Mouse (Mus musculus) heart, embryonic 13.5 days (tissue): ENCODE data around the gene Rab31. TPM values are rescaled to one million over a fixed set of nuclear protein-coding genes. Genes with fewer than 3 reads are reported as not detected.

Experiments used
- ATAC-seq: fragments of 200-750 bp; cut with Nextera tagmentation; 2 replicates; pipeline ENCODE4 v1.8.0; 2017; ENCODE audit warnings: moderate TSS enrichment; ENCODE audit not compliant: insufficient number of reproducible peaks, low FRiP score, low TSS enrichment; ENCODE audit errors: extremely low read depth
- H3K27ac ChIP-seq: fragments of 300-500 bp; sonication (generic); replicated peaks from 2 replicates; pipeline ENCODE4 v1.5.1; 2015; ENCODE audit warnings: moderate library complexity, mild to moderate bottlenecking, inconsistent platforms
- H3K27me3 ChIP-seq: fragments of 300-500 bp; sonication (generic); replicated peaks from 2 replicates; pipeline ENCODE4 v1.6.1; 2015; ENCODE audit warnings: mild to moderate bottlenecking, inconsistent platforms
- H3K36me3 ChIP-seq: fragments of 300-500 bp; sonication (generic); 2 replicates; pipeline ENCODE4 v1.6.1; 2015; ENCODE audit warnings: mild to moderate bottlenecking, inconsistent platforms
- H3K4me1 ChIP-seq: fragments of 300-500 bp; sonication (generic); 2 replicates; pipeline ENCODE4 v1.6.1; 2015; ENCODE audit warnings: inconsistent platforms
- H3K4me2 ChIP-seq: fragments of 300-500 bp; sonication (generic); 2 replicates; pipeline ENCODE4 v1.6.1; 2015; ENCODE audit warnings: inconsistent platforms, mild to moderate bottlenecking, moderate library complexity
- H3K4me3 ChIP-seq: fragments of 300-500 bp; sonication (generic); 2 replicates; pipeline ENCODE4 v1.5.1; 2015; ENCODE audit warnings: moderate library complexity, mild to moderate bottlenecking, inconsistent platforms
- H3K9ac ChIP-seq: fragments of 300-500 bp; sonication (generic); 2 replicates; pipeline ENCODE4 v1.6.1; 2015; ENCODE audit warnings: inconsistent platforms, mild to moderate bottlenecking, moderate library complexity
- H3K9me3 ChIP-seq: fragments of 300-500 bp; sonication (generic); 2 replicates; pipeline ENCODE4 v1.6.1; 2016; ENCODE audit warnings: inconsistent platforms
- WGBS: fragments of 180-500 bp; shearing (Covaris S2); methylation state at CpG from one replicate; pipeline ENCODE4 v1.1.7; 2015; ENCODE audit warnings: mixed read lengths; 5-methylcytosine and 5-hydroxymethylcytosine counted together
- polyA plus RNA-seq: library from polyadenylated mRNA; unstranded; fragments of >200 nt; fragmentation: Nextera tagmentation; extraction: Ambion mirVana; gene quantifications from 2 replicates; pipeline ENCODE4 v1.2.1, GENCODE M21; 2015

Rab31 gene
- 23.9 and 27.8 TPM in 2 replicates for polyA plus RNA-seq

GRCm38 (mm10) chr17:65771951-65772934 lies at the start of gene Rab31:
Gene Rab31 (minus strand): TSS chr17:65772752.
- H3K36me3 ChIP-seq, result no peaks in the 10 kb centered on the region
- peaks cover 34% of the 10 kb centered on the region for H3K4me1 ChIP-seq
- no peaks in the 10 kb centered on the region for H3K27me3 ChIP-seq
- H3K4me3 ChIP-seq, result peak within 1 kb of the TSS; percentile 79
- under 1% methylated on average over 73 of the region's 75 CpGs for WGBS
- peak; percentile 67; the same call in 1 of the 2 replicates for ATAC-seq
- H3K4me2 ChIP-seq, result peak within 1 kb of the TSS; percentile 94
- peak within 1 kb of the TSS; percentile 62 for H3K27ac ChIP-seq
- H3K9ac ChIP-seq, result peak within 1 kb of the TSS; percentile 91
- no peaks in the 10 kb centered on the region for H3K9me3 ChIP-seq

GRCm38 (mm10) chr17:65820197-65820596 lies 47.6 kb upstream of the Rab31 start:
- ATAC-seq, result no peak
- H3K4me1 ChIP-seq, result peaks cover 23% of the 10 kb centered on the region
- peaks cover 80% of the 10 kb centered on the region for H3K36me3 ChIP-seq
- no peaks in the 10 kb centered on the region for H3K9me3 ChIP-seq
- H3K9ac ChIP-seq, result no peak overlapping the region
- WGBS, result 51% methylated on average over 5 of the region's 5 CpGs
- H3K4me2 ChIP-seq, result no peak overlapping the region
- H3K4me3 ChIP-seq, result no peak overlapping the region
- H3K27me3 ChIP-seq, result no peaks in the 10 kb centered on the region
- no peak overlapping the region for H3K27ac ChIP-seq

DNA sequence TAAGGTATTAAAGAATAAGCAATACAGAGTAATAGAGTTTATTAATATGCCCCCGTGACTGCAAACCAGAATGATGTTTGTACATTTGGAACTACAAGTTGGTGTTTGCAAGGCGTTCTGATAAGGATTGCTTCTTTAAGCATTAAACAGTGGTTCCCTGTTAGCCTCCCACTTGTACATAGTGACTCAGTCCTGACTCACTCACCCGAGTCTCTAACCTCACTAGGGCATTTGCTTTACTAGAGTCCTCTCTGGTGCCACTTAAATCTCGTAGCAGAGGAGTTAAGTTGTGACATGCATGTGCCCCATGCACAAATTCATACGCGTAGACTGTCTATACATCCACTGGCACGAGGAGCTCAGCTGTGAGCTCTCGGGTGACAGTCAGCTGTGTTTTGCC lies 41.2 kb upstream of the Rab31 start:
- no peaks in the 10 kb centered on the region for H3K9me3 ChIP-seq
- peaks cover 88% of the 10 kb centered on the region for H3K36me3 ChIP-seq
- ATAC-seq, result no peak
- H3K9ac ChIP-seq, result no peak overlapping the region
- no peak overlapping the region for H3K4me2 ChIP-seq
- no peak overlapping the region for H3K4me3 ChIP-seq
- no peak overlapping the region for H3K27ac ChIP-seq
- WGBS, result 90% methylated on average over 8 of the region's 8 CpGs
- H3K27me3 ChIP-seq, result no peaks in the 10 kb centered on the region
- H3K4me1 ChIP-seq, result peaks cover under 1% of the 10 kb centered on the region

GRCm38 (mm10) chr17:65811032-65811431 lies 38.5 kb upstream of the Rab31 start:
- no peak for ATAC-seq

DNA sequence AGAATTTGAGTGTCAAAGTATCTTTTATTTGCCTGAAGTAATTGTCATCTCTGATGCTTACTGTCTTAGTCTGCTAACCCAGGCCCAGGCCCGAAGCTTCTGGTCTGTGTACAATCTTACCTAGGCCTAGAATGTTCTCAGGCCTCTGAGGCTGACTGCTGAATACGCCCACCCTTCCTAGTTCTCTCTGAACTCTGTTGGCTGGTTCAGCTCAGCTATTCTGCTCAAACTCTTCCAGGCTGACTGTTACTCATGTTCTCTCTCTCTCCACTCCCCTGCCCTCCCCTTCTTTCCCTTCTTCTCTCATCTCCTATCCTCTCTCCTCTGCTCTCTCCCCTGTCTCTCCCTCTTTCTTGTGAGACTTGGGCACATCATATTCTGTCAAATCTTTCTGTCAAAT lies 33.9 kb upstream of the Rab31 start:
- Histone ChIP-seq H3K27me3 (no peaks in the 10 kb centered on the region), H3K4me3 (no peak overlapping the region), H3K36me3 (peaks cover 47% of the 10 kb centered on the region), H3K4me2 (no peak overlapping the region), H3K27ac (no peak overlapping the region), H3K4me1 (peaks cover 11% of the 10 kb centered on the region), H3K9me3 (no peaks in the 10 kb centered on the region), H3K9ac (no peak overlapping the region)
- WGBS, result 77% methylated on average over 2 of the region's 2 CpGs
- no peak for ATAC-seq

More at GRCm38 (mm10) chr17:65811032-65811431, 38.5 kb upstream of the Rab31 start:
- Histone ChIP-seq H3K9me3 (no peaks in the 10 kb centered on the region), H3K27me3 (no peaks in the 10 kb centered on the region), H3K4me2 (no peak overlapping the region), H3K9ac (no peak overlapping the region), H3K36me3 (peaks cover 76% of the 10 kb centered on the region), H3K27ac (no peak overlapping the region), H3K4me1 (no peaks in the 10 kb centered on the region), H3K4me3 (no peak overlapping the region)
- WGBS, result 89% methylated on average over 5 of the region's 5 CpGs

GRCm38 (mm10) chr17:65805966-65806365 lies 33.4 kb upstream of the Rab31 start:
- Histone ChIP-seq H3K9ac (no peak overlapping the region), H3K4me3 (no peak overlapping the region), H3K4me1 (peaks cover 11% of the 10 kb centered on the region), H3K27ac (0 out of 2 replicates have a peak overlapping the region, but pooled peaks have one; percentile 9), H3K9me3 (no peaks in the 10 kb centered on the region), H3K27me3 (no peaks in the 10 kb centered on the region), H3K4me2 (no peak overlapping the region), H3K36me3 (peaks cover 43% of the 10 kb centered on the region)
- no peak for ATAC-seq
- WGBS, result 70% methylated on average over 4 of the region's 4 CpGs

DNA sequence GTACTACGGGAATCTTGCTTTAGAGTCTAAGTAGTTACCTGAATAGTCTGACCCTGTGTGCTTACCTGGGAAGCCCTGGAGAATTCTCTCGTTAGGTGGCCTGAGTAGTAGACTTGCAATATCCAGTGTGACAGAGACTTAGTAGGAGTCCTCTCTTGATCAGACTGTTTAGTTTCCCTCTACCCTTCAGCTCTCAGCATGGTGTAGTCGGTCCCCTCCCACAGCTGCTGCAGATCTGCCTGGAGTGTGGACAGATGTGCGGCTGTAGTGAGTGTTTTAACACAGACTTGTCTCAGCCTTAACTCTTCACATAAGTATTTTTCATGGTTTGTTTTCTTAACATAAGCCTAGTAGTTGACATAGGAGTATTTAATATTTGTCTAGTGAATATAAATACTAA lies 29.5 kb upstream of the Rab31 start:
- H3K27me3 ChIP-seq, result no peaks in the 10 kb centered on the region
- no peak for ATAC-seq
- no peak overlapping the region for H3K9ac ChIP-seq
- peaks cover 33% of the 10 kb centered on the region for H3K4me1 ChIP-seq
- no peak overlapping the region for H3K4me2 ChIP-seq
- no peak overlapping the region for H3K27ac ChIP-seq
- H3K4me3 ChIP-seq, result no peak overlapping the region
- no peaks in the 10 kb centered on the region for H3K9me3 ChIP-seq
- H3K36me3 ChIP-seq, result peaks cover 19% of the 10 kb centered on the region
- 67% methylated on average over 4 of the region's 4 CpGs for WGBS

GRCm38 (mm10) chr17:65800451-65800850 lies 27.9 kb upstream of the Rab31 start:
- Histone ChIP-seq H3K27me3 (no peaks in the 10 kb centered on the region), H3K27ac (no peak overlapping the region), H3K9me3 (no peaks in the 10 kb centered on the region), H3K4me3 (no peak overlapping the region), H3K36me3 (peaks cover 17% of the 10 kb centered on the region), H3K9ac (no peak overlapping the region), H3K4me2 (no peak overlapping the region), H3K4me1 (peaks cover 38% of the 10 kb centered on the region)
- no peak for ATAC-seq
- WGBS, result 92% methylated on average over 6 of the region's 6 CpGs

DNA sequence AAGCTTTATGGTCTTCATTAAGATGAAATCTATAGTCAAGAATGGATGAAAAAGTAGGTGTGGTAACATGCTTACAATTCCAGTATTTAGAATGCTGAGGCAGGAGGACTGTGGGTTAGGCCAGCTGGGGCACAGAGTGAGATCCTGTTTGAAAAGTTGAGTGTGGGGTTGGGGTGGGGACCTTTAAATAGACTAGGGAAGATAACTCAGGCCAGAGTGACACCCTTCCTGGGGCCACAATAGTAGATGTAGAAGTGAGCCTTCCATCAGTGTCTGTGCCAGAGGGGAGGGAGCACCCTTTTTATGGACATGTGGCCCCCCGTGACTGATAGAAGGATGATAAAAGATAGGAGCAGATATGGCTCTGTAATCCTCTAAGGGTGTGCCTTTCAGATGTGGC lies 26.8 kb upstream of the Rab31 start:
- Histone ChIP-seq H3K4me2 (no peak overlapping the region; the same call in 1 of the 2 replicates), H3K36me3 (peaks cover 20% of the 10 kb centered on the region), H3K9ac (no peak overlapping the region), H3K27ac (no peak overlapping the region), H3K9me3 (no peaks in the 10 kb centered on the region), H3K27me3 (no peaks in the 10 kb centered on the region), H3K4me1 (peaks cover 38% of the 10 kb centered on the region), H3K4me3 (no peak overlapping the region)
- no peak for ATAC-seq
- 53% methylated on average over 1 of the region's 1 CpGs for WGBS

GRCm38 (mm10) chr17:65798446-65798845 lies 25.9 kb upstream of the Rab31 start:
- ATAC-seq, result no peak
- WGBS, result 52% methylated on average over 4 of the region's 4 CpGs
- no peak overlapping the region for H3K9ac ChIP-seq

GRCm38 (mm10) chr17:65796056-65796455 lies 23.5 kb upstream of the Rab31 start:
- Histone ChIP-seq H3K4me2 (no peak overlapping the region), H3K4me1 (peaks cover 35% of the 10 kb centered on the region), H3K9me3 (no peaks in the 10 kb centered on the region), H3K9ac (no peak overlapping the region), H3K27me3 (no peaks in the 10 kb centered on the region), H3K27ac (no peak overlapping the region), H3K4me3 (no peak overlapping the region), H3K36me3 (peaks cover 10% of the 10 kb centered on the region; the same call in 1 of the 2 replicates)
- WGBS, result 61% methylated on average over 7 of the region's 7 CpGs
- ATAC-seq, result no peak

More at GRCm38 (mm10) chr17:65798446-65798845, 25.9 kb upstream of the Rab31 start:
- Histone ChIP-seq H3K4me2 (no peak overlapping the region), H3K27me3 (no peaks in the 10 kb centered on the region), H3K4me3 (no peak overlapping the region), H3K36me3 (peaks cover 14% of the 10 kb centered on the region), H3K4me1 (peaks cover 38% of the 10 kb centered on the region), H3K9me3 (no peaks in the 10 kb centered on the region), H3K27ac (no peak overlapping the region)
